ENCODE assay signal across 10 mouse cellular contexts in genomic region chr19:7171447-7171846, GRCm38 (mm10). TPM values are rescaled to one million over a fixed set of nuclear protein-coding genes. Genes with fewer than 3 reads are reported as not detected.
DNase-seq lines count a peak whose midpoint lies in the region; ATAC-seq and TF ChIP-seq lines count a peak whose summit lies in the region.
"Had no signal": no experiment of that assay in that cellular context is flagged by ENCODE, and none has a peak within 500 bp of the region (broad histone marks: within the 10 kb centered on the region; RNA-seq: fewer than 3 reads in every experiment).

No protein-coding gene starts in this region.

- no peak for DNase-seq in forebrain, embryonic 10.5 days (ENCODE audit: extremely low spot score, low spot score)
- DNase-seq in forebrain, postnatal 0 days = no peak
- peak; percentile 48 for DNase-seq in midbrain, embryonic 10.5 days (ENCODE audit: low spot score)
- no peak for DNase-seq in hindbrain, embryonic 14.5 days (ENCODE audit: low spot score)
- DNase-seq in retina, embryonic 14.5 days (ENCODE audit: low spot score) = peak; percentile 59
- no peak for DNase-seq in right cerebral cortex, adult 2 months (ENCODE audit: low spot score in 2 of 2)
- DNase-seq: lung, postnatal 4 days had no signal

- no peaks in the 10 kb centered on the region for H3K36me3 ChIP-seq in forebrain, embryonic 10.5 days (replicated peaks)
- no peaks in the 10 kb centered on the region for H3K36me3 ChIP-seq in forebrain, postnatal 0 days (ENCODE audit: insufficient read depth)
- H3K36me3 ChIP-seq in midbrain, embryonic 10.5 days = no peaks in the 10 kb centered on the region
- H3K36me3 ChIP-seq in midbrain, embryonic 16.5 days (ENCODE audit: control insufficient read depth, insufficient read depth, low read length) = no peaks in the 10 kb centered on the region
- H3K36me3 ChIP-seq in hindbrain, embryonic 14.5 days (replicated peaks; ENCODE audit: control insufficient read depth, insufficient read depth) = no peaks in the 10 kb centered on the region

- peaks cover 67% of the 10 kb centered on the region for H3K4me1 ChIP-seq in forebrain, embryonic 10.5 days
- H3K4me1 ChIP-seq in forebrain, postnatal 0 days (ENCODE audit: insufficient read depth) = peaks cover 11% of the 10 kb centered on the region
- H3K4me1 ChIP-seq in midbrain, embryonic 10.5 days = peaks cover 63% of the 10 kb centered on the region
- peaks cover 17% of the 10 kb centered on the region for H3K4me1 ChIP-seq in midbrain, embryonic 16.5 days (ENCODE audit: control insufficient read depth, insufficient read depth, low read length)
- peaks cover 27% of the 10 kb centered on the region for H3K4me1 ChIP-seq in hindbrain, embryonic 14.5 days (replicated peaks; ENCODE audit: control insufficient read depth, insufficient read depth, low read length)

- peaks cover 76% of the 10 kb centered on the region for H3K27me3 ChIP-seq in forebrain, embryonic 10.5 days (ENCODE audit: poor library complexity, severe bottlenecking)
- no peaks in the 10 kb centered on the region for H3K27me3 ChIP-seq in forebrain, postnatal 0 days (ENCODE audit: insufficient read depth, low read length)
- peaks cover 74% of the 10 kb centered on the region for H3K27me3 ChIP-seq in midbrain, embryonic 10.5 days (ENCODE audit: low read depth, poor library complexity, severe bottlenecking)
- H3K27me3 ChIP-seq in midbrain, embryonic 16.5 days (ENCODE audit: control insufficient read depth, insufficient read depth, low read depth, low read length) = no peaks in the 10 kb centered on the region
- peaks cover 9% of the 10 kb centered on the region; the same call in 1 of the 2 replicates for H3K27me3 ChIP-seq in hindbrain, embryonic 14.5 days (ENCODE audit: control insufficient read depth, insufficient read depth, low read length)

- peak overlapping the region; percentile 27 for H3K4me3 ChIP-seq in forebrain, embryonic 10.5 days
- H3K4me3 ChIP-seq in forebrain, postnatal 0 days (ENCODE audit: low read depth, low read length) = no peak overlapping the region
- peak overlapping the region; percentile 37 for H3K4me3 ChIP-seq in midbrain, embryonic 10.5 days
- no peak overlapping the region for H3K4me3 ChIP-seq in midbrain, embryonic 16.5 days (ENCODE audit: low read depth, low read length)
- H3K4me3 ChIP-seq in hindbrain, embryonic 14.5 days (replicated peaks; ENCODE audit: low read length) = no peak overlapping the region
- H3K4me3 ChIP-seq: layer of hippocampus, adult 2 months had no signal

- no peak overlapping the region for H3K4me2 ChIP-seq in forebrain, postnatal 0 days (ENCODE audit: low read depth)
- H3K4me2 ChIP-seq in midbrain, embryonic 16.5 days (ENCODE audit: low read length) = no peak overlapping the region
- peak overlapping the region; percentile 1; the same call in 1 of the 2 replicates for H3K4me2 ChIP-seq in hindbrain, embryonic 14.5 days (replicated peaks)

- TF ChIP-seq CTCF in forebrain, postnatal 0 days (IDR thresholded peaks at IDR 0.05; ENCODE audit: low read depth) = no peak

- no peaks in the 10 kb centered on the region for H3K9me3 ChIP-seq in forebrain, embryonic 10.5 days
- H3K9me3 ChIP-seq in forebrain, postnatal 0 days (ENCODE audit: low read length) = no peaks in the 10 kb centered on the region
- H3K9me3 ChIP-seq in midbrain, embryonic 10.5 days (replicated peaks) = no peaks in the 10 kb centered on the region
- no peaks in the 10 kb centered on the region for H3K9me3 ChIP-seq in midbrain, embryonic 16.5 days (replicated peaks; ENCODE audit: control insufficient read depth, low read length, poor library complexity, severe bottlenecking)
- no peaks in the 10 kb centered on the region for H3K9me3 ChIP-seq in hindbrain, embryonic 14.5 days (ENCODE audit: control insufficient read depth, low read length)

- WGBS in forebrain, embryonic 10.5 days = 8% methylated on average over 8 of the region's 8 CpGs
- 21% methylated on average over 8 of the region's 8 CpGs for WGBS in forebrain, postnatal 0 days
- 7% methylated on average over 8 of the region's 8 CpGs for WGBS in midbrain, embryonic 10.5 days
- 10% methylated on average over 8 of the region's 8 CpGs for WGBS in midbrain, embryonic 16.5 days
- 5% methylated on average over 8 of the region's 8 CpGs for WGBS in hindbrain, embryonic 14.5 days

- H3K9ac ChIP-seq in forebrain, postnatal 0 days = no peak overlapping the region
- no peak overlapping the region; the same call in 1 of the 2 replicates for H3K9ac ChIP-seq in midbrain, embryonic 16.5 days (ENCODE audit: low read depth, low read length)
- H3K9ac ChIP-seq in hindbrain, embryonic 14.5 days = no peak overlapping the region

- ATAC-seq in forebrain, postnatal 0 days = no peak
- ATAC-seq in midbrain, embryonic 16.5 days = no peak
- ATAC-seq in hindbrain, embryonic 14.5 days (ENCODE audit: low FRiP score) = no peak
- no peak for ATAC-seq in megakaryocyte, adult 5-6 weeks (ENCODE audit: poor library complexity, severe bottlenecking)

- H3K27ac ChIP-seq in forebrain, embryonic 10.5 days = peak overlapping the region; percentile 82
- H3K27ac ChIP-seq in forebrain, postnatal 0 days (ENCODE audit: low read depth, low read length) = no peak overlapping the region
- H3K27ac ChIP-seq in midbrain, embryonic 10.5 days (replicated peaks) = peak overlapping the region; percentile 88
- H3K27ac ChIP-seq in midbrain, embryonic 16.5 days (ENCODE audit: low read length) = no peak overlapping the region
- no peak overlapping the region for H3K27ac ChIP-seq in hindbrain, embryonic 14.5 days
- H3K27ac ChIP-seq: layer of hippocampus, adult 2 months had no signal

RNA-seq across cellular contexts. Expression of gene Otub1, which starts 34.7 kb away (rescaled TPM):
- 275 and 280 TPM in 2 replicates for polyA plus RNA-seq in forebrain, embryonic 10.5 days (2016; fragmentation: Nextera tagmentation; extraction: Ambion mirVana)
- 248 and 252 TPM in 2 replicates for total RNA-seq in forebrain, postnatal 0 days (2014; rRNA removed)
- polyA plus RNA-seq in forebrain, postnatal 0 days (2015; fragmentation: Nextera tagmentation; extraction: Ambion mirVana) = 286 and 290 TPM in 2 replicates
- polyA plus RNA-seq in midbrain, embryonic 10.5 days (2016; fragmentation: Nextera tagmentation; extraction: Ambion mirVana) = 274 and 293 TPM in 2 replicates
- polyA plus RNA-seq in midbrain, embryonic 16.5 days (2015; fragmentation: Nextera tagmentation; extraction: Ambion mirVana) = 235 and 240 TPM in 2 replicates
- polyA plus RNA-seq in hindbrain, embryonic 14.5 days (2014; fragmentation: Nextera tagmentation; extraction: Ambion mirVana) = 231 and 234 TPM in 2 replicates
- total RNA-seq in megakaryocyte, adult 5-6 weeks (2015) = 33.6 and 40.7 TPM in 2 replicates
- 76.2 and 81.8 TPM in 2 replicates for total RNA-seq in megakaryocyte, adult 5-6 weeks (2017)

RNA-seq across cellular contexts. Expression of gene Cox8a, which starts 46.0 kb away (rescaled TPM):
- polyA plus RNA-seq in forebrain, embryonic 10.5 days (2016; fragmentation: Nextera tagmentation; extraction: Ambion mirVana) = 862 and 888 TPM in 2 replicates
- total RNA-seq in forebrain, postnatal 0 days (2014; rRNA removed) = 735 and 828 TPM in 2 replicates
- polyA plus RNA-seq in forebrain, postnatal 0 days (2015; fragmentation: Nextera tagmentation; extraction: Ambion mirVana) = 1,247 and 1,523 TPM in 2 replicates
- polyA plus RNA-seq in midbrain, embryonic 10.5 days (2016; fragmentation: Nextera tagmentation; extraction: Ambion mirVana) = 895 and 900 TPM in 2 replicates
- polyA plus RNA-seq in midbrain, embryonic 16.5 days (2015; fragmentation: Nextera tagmentation; extraction: Ambion mirVana) = 837 and 884 TPM in 2 replicates
- polyA plus RNA-seq in hindbrain, embryonic 14.5 days (2014; fragmentation: Nextera tagmentation; extraction: Ambion mirVana) = 1,225 and 1,275 TPM in 2 replicates
- 493 and 496 TPM in 2 replicates for total RNA-seq in megakaryocyte, adult 5-6 weeks (2015)
- 661 and 699 TPM in 2 replicates for total RNA-seq in megakaryocyte, adult 5-6 weeks (2017)

Comparison
In these comparisons a context has a peak if more than half of its experiments do, and no peak if none do; other contexts are left out.
1. H3K27ac ChIP-seq: peak in forebrain, embryonic 10.5 days (single experiment) and midbrain, embryonic 10.5 days (single experiment); none in forebrain, postnatal 0 days (single experiment), midbrain, embryonic 16.5 days (single experiment) and hindbrain, embryonic 14.5 days (single experiment).
2. H3K4me3 ChIP-seq: peak in forebrain, embryonic 10.5 days (single experiment) and midbrain, embryonic 10.5 days (single experiment); none in forebrain, postnatal 0 days (single experiment), midbrain, embryonic 16.5 days (single experiment) and hindbrain, embryonic 14.5 days (single experiment).
3. DNase-seq: peak in midbrain, embryonic 10.5 days (single experiment) and retina, embryonic 14.5 days (single experiment); none in forebrain, embryonic 10.5 days (single experiment), forebrain, postnatal 0 days (single experiment), hindbrain, embryonic 14.5 days (single experiment) and right cerebral cortex, adult 2 months (0 of 2).